Mouse (Mus musculus) lung, embryonic 16.5 days (tissue): ENCODE results near the gene Tnfaip6. TPM values are rescaled to one million over a fixed set of nuclear protein-coding genes. Genes with fewer than 3 reads are reported as not detected.

Experiments
- ATAC-seq: fragments of 200-750 bp; cut with Nextera tagmentation; 2 replicates; pipeline ENCODE4 v1.8.0; 2017; ENCODE audit warnings: low read depth, mild to moderate bottlenecking, moderate library complexity
- H3K27ac ChIP-seq: fragments of 300-500 bp; sonication (generic); 2 replicates; pipeline ENCODE4 v1.5.1; 2014; ENCODE audit warnings: mild to moderate bottlenecking, control low read depth, low read length
- H3K27me3 ChIP-seq: fragments of 300-500 bp; sonication (generic); 2 replicates; pipeline ENCODE4 v1.6.1; 2014; ENCODE audit warnings: low read depth, low read length, mixed read lengths; ENCODE audit not compliant: control insufficient read depth, insufficient read depth
- H3K36me3 ChIP-seq: fragments of 300-500 bp; sonication (generic); 2 replicates; pipeline ENCODE4 v1.6.1; 2014; ENCODE audit warnings: low read length; ENCODE audit not compliant: control insufficient read depth, insufficient read depth
- H3K4me1 ChIP-seq: fragments of 300-500 bp; sonication (generic); replicated peaks from 2 replicates; pipeline ENCODE4 v1.6.1; 2014; ENCODE audit warnings: low read length, mixed read lengths; ENCODE audit not compliant: control insufficient read depth, insufficient read depth
- H3K4me2 ChIP-seq: fragments of 300-500 bp; sonication (generic); 2 replicates; pipeline ENCODE4 v1.6.1; 2014; ENCODE audit warnings: low read depth, low read length, control low read depth
- H3K4me3 ChIP-seq: fragments of 300-500 bp; sonication (generic); 2 replicates; pipeline ENCODE4 v1.5.1; 2014; ENCODE audit warnings: mild to moderate bottlenecking, low read length, control low read depth
- H3K9ac ChIP-seq: fragments of 300-500 bp; sonication (generic); 2 replicates; pipeline ENCODE4 v1.6.1; 2014; ENCODE audit warnings: low read length, control low read depth
- H3K9me3 ChIP-seq: fragments of 300-500 bp; sonication (generic); 2 replicates; pipeline ENCODE4 v1.6.1; 2016; ENCODE audit warnings: low read length; ENCODE audit not compliant: control insufficient read depth
- WGBS: fragments of 180-500 bp; shearing (Covaris S2); extraction: QIAGEN DNeasy Blood & Tissue Kit; methylation state at CpG from one replicate; pipeline ENCODE4 v1.1.7; 2014; 5-methylcytosine and 5-hydroxymethylcytosine counted together
- polyA plus RNA-seq: library from polyadenylated mRNA; unstranded; fragments of >200 nt; fragmentation: Nextera tagmentation; extraction: Ambion mirVana; gene quantifications from 2 replicates; pipeline ENCODE4 v1.2.1, GENCODE M21; 2015

The Tnfaip6 gene
- polyA plus RNA-seq, 1 experiment from 2014 or later, result 7.4 TPM

DNA sequence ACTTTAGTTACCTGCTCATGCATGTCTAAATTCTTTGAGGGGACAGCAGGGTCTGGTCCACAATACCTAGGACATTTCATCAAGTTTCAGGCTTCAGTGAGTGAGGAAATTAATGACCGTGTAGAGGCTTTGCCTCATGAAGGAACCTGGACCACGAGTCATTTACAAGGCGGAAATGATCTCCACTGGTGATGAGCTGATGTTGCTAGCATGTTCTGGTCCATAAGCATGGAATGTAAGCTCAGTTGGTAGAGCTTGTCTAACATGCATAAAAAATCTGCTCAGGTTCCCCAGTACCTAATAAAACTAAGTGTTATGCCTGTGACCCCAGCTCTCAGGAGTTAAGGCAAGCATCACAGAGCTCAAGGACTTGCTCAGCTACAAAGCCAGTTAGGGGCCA is 4.3 kb downstream of the Tnfaip6 start:
- Histone ChIP-seq H3K27me3 (no peaks in the 10 kb centered on the region), H3K4me1 (peaks cover 4% of the 10 kb centered on the region; the same call in 1 of the 2 replicates), H3K27ac (no peak overlapping the region), H3K4me2 (no peak overlapping the region), H3K9me3 (no peaks in the 10 kb centered on the region), H3K4me3 (no peak overlapping the region), H3K36me3 (no peaks in the 10 kb centered on the region), H3K9ac (no peak overlapping the region)
- ATAC-seq, result no peak
- 86% methylated on average over 3 of the region's 3 CpGs for WGBS

DNA sequence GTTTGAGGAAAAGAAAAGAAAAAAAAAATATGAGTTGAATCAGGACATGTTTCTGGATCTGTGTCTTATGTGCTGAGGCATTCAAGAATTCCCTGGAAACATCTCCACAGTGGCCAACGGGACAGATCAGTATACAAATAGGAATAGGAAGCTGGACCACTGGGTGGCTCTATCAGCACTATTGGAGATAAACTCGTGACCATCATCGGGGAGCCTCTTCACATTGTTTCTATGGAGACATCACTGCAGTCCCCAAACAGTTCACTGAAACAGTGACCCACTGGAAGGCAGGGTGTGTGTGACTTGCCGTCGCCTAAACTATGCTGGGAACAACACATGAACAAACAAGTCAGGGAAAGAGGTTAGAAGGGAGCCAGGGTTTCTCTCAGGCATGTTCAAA is 4.9 kb downstream of the Tnfaip6 start:
- Histone ChIP-seq H3K4me3 (no peak overlapping the region), H3K4me2 (no peak overlapping the region), H3K27ac (no peak overlapping the region), H3K9me3 (no peaks in the 10 kb centered on the region), H3K9ac (no peak overlapping the region), H3K36me3 (no peaks in the 10 kb centered on the region), H3K27me3 (no peaks in the 10 kb centered on the region), H3K4me1 (no peaks in the 10 kb centered on the region)
- 53% methylated on average over 5 of the region's 5 CpGs for WGBS
- peak; percentile 31; the same call in 1 of the 2 replicates for ATAC-seq

DNA sequence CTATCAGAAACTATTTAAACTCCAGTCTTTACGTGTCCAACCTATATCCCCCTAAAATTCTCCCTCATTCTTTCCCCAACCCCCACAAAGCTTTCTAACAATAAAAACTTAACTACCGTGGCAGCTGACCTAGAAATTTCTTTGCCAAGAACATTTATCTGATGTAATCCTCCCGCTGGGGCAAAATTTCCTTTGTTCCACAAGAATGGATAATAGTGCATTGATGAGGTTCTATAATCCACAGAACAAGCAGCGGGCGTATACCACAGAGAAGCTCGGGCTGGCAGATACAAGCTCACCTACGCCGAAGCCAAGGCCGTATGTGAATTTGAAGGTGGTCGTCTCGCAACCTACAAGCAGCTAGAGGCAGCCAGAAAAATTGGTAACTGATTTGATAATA is 5.7 kb downstream of the Tnfaip6 start:
- H3K9me3 ChIP-seq, result no peaks in the 10 kb centered on the region
- no peak overlapping the region for H3K4me3 ChIP-seq
- no peaks in the 10 kb centered on the region for H3K4me1 ChIP-seq
- ATAC-seq, result no peak
- H3K36me3 ChIP-seq, result no peaks in the 10 kb centered on the region
- no peak overlapping the region for H3K4me2 ChIP-seq
- H3K27me3 ChIP-seq, result no peaks in the 10 kb centered on the region
- no peak overlapping the region for H3K9ac ChIP-seq
- no peak overlapping the region for H3K27ac ChIP-seq
- 89% methylated on average over 11 of the region's 11 CpGs for WGBS

DNA sequence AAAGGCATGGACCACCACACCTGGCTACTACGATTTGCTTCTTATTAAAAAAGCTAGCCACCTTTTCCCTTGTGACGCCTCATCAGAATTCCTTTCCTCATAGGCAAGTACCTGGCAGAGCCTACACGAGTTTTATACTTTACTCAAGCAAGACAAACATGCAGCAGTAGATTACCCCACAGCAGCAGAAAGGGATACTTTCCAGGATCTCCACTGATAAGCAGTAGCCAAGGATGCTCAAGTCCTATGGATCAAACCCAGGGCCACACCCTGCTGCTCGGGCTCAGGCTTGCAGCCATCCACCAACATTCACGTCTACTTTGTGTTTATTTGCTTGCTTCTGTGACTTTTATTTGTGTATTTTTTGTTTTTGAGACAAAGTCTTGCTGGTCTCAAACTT is 8.2 kb downstream of the Tnfaip6 start:
- Histone ChIP-seq H3K9ac (no peak overlapping the region), H3K4me1 (no peaks in the 10 kb centered on the region), H3K27me3 (no peaks in the 10 kb centered on the region), H3K27ac (no peak overlapping the region), H3K36me3 (no peaks in the 10 kb centered on the region), H3K4me3 (no peak overlapping the region), H3K4me2 (no peak overlapping the region), H3K9me3 (no peaks in the 10 kb centered on the region)
- WGBS, result 62% methylated on average over 5 of the region's 5 CpGs
- ATAC-seq, result no peak

DNA sequence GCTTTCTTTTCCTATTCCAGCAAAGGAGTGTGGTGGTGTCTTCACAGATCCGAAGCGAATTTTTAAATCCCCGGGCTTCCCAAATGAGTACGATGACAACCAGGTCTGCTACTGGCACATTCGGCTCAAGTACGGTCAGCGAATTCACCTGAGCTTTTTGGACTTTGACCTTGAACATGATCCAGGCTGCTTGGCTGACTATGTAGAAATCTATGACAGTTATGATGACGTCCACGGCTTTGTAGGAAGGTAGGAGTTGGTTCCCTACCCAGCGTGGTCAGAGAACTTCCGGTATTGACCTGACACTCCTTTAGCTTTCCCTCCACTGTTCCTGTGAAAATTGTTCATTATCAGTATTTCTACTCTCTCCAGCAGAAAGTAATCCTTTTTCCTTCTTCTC is 13.0 kb downstream of the Tnfaip6 start:
- 87% methylated on average over 11 of the region's 11 CpGs for WGBS
- no peak overlapping the region for H3K4me2 ChIP-seq
- no peaks in the 10 kb centered on the region for H3K4me1 ChIP-seq
- no peaks in the 10 kb centered on the region for H3K9me3 ChIP-seq
- H3K4me3 ChIP-seq, result no peak overlapping the region
- ATAC-seq, result no peak
- no peak overlapping the region for H3K9ac ChIP-seq
- no peaks in the 10 kb centered on the region for H3K27me3 ChIP-seq
- H3K27ac ChIP-seq, result no peak overlapping the region
- H3K36me3 ChIP-seq, result no peaks in the 10 kb centered on the region

DNA sequence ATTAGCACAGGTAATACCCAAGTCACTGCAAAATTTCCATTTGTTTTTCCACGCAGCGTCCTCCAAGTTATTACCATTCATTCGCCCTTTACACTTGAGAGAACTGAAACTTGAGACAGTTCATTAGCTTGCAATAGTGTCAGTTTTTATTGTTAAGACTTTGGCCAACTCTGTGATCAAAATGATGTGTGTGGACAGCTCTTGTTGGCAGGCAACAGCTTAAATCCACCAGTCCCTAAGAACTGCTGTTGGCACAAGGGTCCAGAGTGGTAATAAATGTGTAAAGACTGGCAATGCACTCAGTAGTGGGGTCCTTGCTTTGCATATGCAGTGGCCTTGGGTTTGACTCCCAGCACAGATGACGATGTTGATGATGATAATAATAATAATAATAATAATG is 14.5 kb downstream of the Tnfaip6 start:
- Histone ChIP-seq H3K9ac (no peak overlapping the region), H3K4me1 (no peaks in the 10 kb centered on the region), H3K4me3 (no peak overlapping the region), H3K27me3 (no peaks in the 10 kb centered on the region), H3K9me3 (no peaks in the 10 kb centered on the region), H3K4me2 (no peak overlapping the region), H3K36me3 (no peaks in the 10 kb centered on the region), H3K27ac (no peak overlapping the region)
- 74% methylated on average over 4 of the region's 4 CpGs for WGBS
- ATAC-seq, result no peak

DNA sequence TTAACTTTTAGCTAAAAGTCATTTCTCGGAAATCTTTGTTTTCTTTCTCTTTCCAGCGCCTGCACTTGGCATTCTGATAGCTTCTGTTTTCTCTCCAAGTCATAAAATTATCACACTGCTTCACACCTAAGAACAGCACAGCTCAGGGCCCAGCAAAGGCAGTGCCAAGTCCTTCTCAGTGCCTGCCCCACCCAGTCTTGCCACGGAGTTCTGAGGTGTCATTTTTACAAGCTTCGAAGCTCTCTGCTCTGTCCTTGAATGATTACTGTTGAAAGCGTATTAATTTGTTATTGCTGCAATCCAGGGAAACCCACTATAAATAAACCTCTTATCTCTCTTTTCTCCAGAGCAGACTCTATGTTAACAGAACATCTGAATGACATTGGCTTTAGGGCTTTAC is 15.7 kb downstream of the Tnfaip6 start:
- no peak for ATAC-seq
- no peak overlapping the region for H3K27ac ChIP-seq

DNA sequence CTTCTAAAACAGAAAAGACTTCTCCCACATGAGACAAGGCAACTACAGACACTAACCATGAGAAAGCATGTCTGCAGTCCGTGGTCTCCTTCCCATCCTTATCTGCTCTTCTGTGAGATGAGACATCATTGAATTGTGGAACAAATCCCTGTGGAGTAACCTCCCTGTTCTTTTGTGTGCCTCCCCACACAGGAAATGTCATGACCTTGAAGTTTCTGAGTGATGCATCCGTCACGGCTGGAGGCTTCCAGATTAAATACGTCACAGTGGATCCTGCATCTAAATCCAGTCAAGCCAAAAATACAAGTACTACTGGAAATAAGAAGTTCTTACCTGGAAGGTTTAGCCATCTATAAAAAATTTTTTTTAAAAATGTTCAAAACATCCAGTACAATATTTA is 17.8 kb downstream of the Tnfaip6 start:
- Histone ChIP-seq H3K9me3 (no peaks in the 10 kb centered on the region), H3K4me2 (no peak overlapping the region), H3K4me1 (no peaks in the 10 kb centered on the region), H3K9ac (no peak overlapping the region), H3K27me3 (no peaks in the 10 kb centered on the region), H3K27ac (no peak overlapping the region), H3K36me3 (no peaks in the 10 kb centered on the region), H3K4me3 (no peak overlapping the region)
- WGBS, result 48% methylated on average over 4 of the region's 4 CpGs
- no peak for ATAC-seq

More for the DNA sequence above, 15.7 kb downstream of the Tnfaip6 start:
- H3K4me2 ChIP-seq, result no peak overlapping the region
- H3K4me1 ChIP-seq, result no peaks in the 10 kb centered on the region
- no peaks in the 10 kb centered on the region for H3K36me3 ChIP-seq
- 34% methylated on average over 5 of the region's 5 CpGs for WGBS
- no peaks in the 10 kb centered on the region for H3K9me3 ChIP-seq
- no peak overlapping the region for H3K4me3 ChIP-seq
- H3K27me3 ChIP-seq, result no peaks in the 10 kb centered on the region
- H3K9ac ChIP-seq, result no peak overlapping the region

DNA sequence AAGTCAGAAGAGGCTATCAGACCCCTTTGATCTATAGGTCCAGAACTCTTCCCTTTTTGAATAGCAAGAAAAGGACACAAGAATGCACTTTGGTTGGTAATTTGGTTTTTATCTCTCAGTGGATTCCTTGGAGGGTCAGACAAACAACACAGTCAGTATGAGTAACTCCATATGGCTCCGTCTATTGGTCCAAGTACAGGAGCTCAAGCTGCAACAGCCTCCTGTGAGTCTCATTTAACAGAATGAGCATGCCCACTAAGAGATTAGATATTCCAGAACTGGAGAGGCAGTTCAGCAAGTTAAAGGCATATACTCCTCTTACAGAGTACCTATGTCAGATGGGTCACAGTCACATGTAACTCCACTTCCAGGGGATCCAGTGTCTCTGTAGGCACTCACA is 19.3 kb downstream of the Tnfaip6 start:
- no peak overlapping the region for H3K4me3 ChIP-seq
- no peak overlapping the region for H3K27ac ChIP-seq
- 72% methylated on average over 1 of the region's 1 CpGs for WGBS
- no peaks in the 10 kb centered on the region for H3K4me1 ChIP-seq
- no peaks in the 10 kb centered on the region for H3K36me3 ChIP-seq
- no peak overlapping the region for H3K4me2 ChIP-seq
- no peak for ATAC-seq
- no peak overlapping the region for H3K9ac ChIP-seq
- H3K9me3 ChIP-seq, result no peaks in the 10 kb centered on the region
- H3K27me3 ChIP-seq, result no peaks in the 10 kb centered on the region

DNA sequence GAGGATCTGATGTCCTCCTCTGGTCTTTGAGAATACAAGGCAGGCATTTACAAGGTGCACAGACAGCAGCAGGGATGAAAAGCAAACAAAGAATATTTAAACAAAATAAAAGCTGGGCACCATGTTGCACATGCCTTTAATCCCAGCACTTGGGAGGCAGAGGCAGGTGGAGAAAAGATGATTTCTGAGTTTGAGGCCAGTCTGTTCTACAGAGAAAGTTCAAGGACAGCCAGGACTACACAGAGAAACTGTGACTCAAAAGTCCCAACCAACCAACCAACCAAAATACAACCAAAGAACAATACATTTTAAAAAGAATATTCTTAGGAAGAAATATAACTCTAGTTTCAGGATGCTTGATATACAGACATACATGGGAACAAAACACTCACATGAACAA is 19.9 kb downstream of the Tnfaip6 start:
- no peak overlapping the region for H3K27ac ChIP-seq
- H3K9ac ChIP-seq, result no peak overlapping the region
- H3K36me3 ChIP-seq, result no peaks in the 10 kb centered on the region
- no peaks in the 10 kb centered on the region for H3K4me1 ChIP-seq
- no peak for ATAC-seq
- H3K9me3 ChIP-seq, result no peaks in the 10 kb centered on the region
- H3K4me3 ChIP-seq, result no peak overlapping the region
- H3K4me2 ChIP-seq, result no peak overlapping the region
- H3K27me3 ChIP-seq, result no peaks in the 10 kb centered on the region
